Comparison of ENCODE assay signal across 8 mouse cellular contexts in genomic region chr5:108368446-108368845, GRCm38 (mm10). TPM values are rescaled to one million over a fixed set of nuclear protein-coding genes. Genes with fewer than 3 reads are reported as not detected.
DNase-seq lines count a peak whose midpoint lies in the region; ATAC-seq and TF ChIP-seq lines count a peak whose summit lies in the region.

No protein-coding gene starts in this region.

- 5% methylated on average over 6 of the region's 6 CpGs for WGBS in embryonic facial prominence, embryonic 13.5 days
- WGBS in hindbrain, postnatal 0 days: 3% methylated on average over 6 of the region's 6 CpGs

- no peak for TF ChIP-seq CTCF in layer of hippocampus, adult 2 months (conservative IDR thresholded peaks at IDR 0.05)
- TF ChIP-seq CTCF in hindbrain, postnatal 0 days (IDR thresholded peaks at IDR 0.05; ENCODE audit: low read depth): no peak

- H3K27ac ChIP-seq in layer of hippocampus, adult 2 months: peak overlapping the region; percentile 95
- H3K27ac ChIP-seq in embryonic facial prominence, embryonic 13.5 days: no peak overlapping the region
- H3K27ac ChIP-seq in hindbrain, postnatal 0 days: peak overlapping the region; percentile 32; the same call in 1 of the 2 replicates

- no peak for DNase-seq in layer of hippocampus, adult 2 months (ENCODE audit: low spot score in 2 of 2)
- DNase-seq in layer of hippocampus, adult 9-10 months (ENCODE audit: low spot score): no peak
- no peak for DNase-seq in hindbrain, postnatal 0 days (ENCODE audit: low spot score)
- no peak for DNase-seq in thymus, postnatal 10 days (ENCODE audit: low spot score in 2 of 2)
- no peak for DNase-seq in cerebellum, adult 9-10 months

- H3K79me2 ChIP-seq in myocyte (ENCODE audit: control insufficient read depth, insufficient read depth): no peaks in the 10 kb centered on the region

- no peak overlapping the region for H3K9ac ChIP-seq in embryonic facial prominence, embryonic 13.5 days
- H3K9ac ChIP-seq in hindbrain, postnatal 0 days (replicated peaks; ENCODE audit: low read length): peak overlapping the region; percentile 10; the same call in 1 of the 2 replicates

- TF ChIP-seq POLR2A in myocyte (IDR thresholded peaks at IDR 0.05; ENCODE audit: insufficient read length, low read depth): no peak

- no peak for ATAC-seq in embryonic facial prominence, embryonic 13.5 days (ENCODE audit: insufficient number of reproducible peaks, insufficient read depth, low FRiP score, low TSS enrichment, low read depth)
- peak; percentile 15 for ATAC-seq in hindbrain, postnatal 0 days
- no peak for ATAC-seq in granulocyte monocyte progenitor cell, adult 5-6 weeks (replicated peaks; ENCODE audit: poor library complexity, severe bottlenecking)

- peak overlapping the region; percentile 17 for H3ac ChIP-seq in myocyte (ENCODE audit: control insufficient read depth, insufficient read length)

- peaks cover 30% of the 10 kb centered on the region for H3K4me1 ChIP-seq in embryonic facial prominence, embryonic 13.5 days
- peaks cover 4% of the 10 kb centered on the region; the same call in 1 of the 2 replicates for H3K4me1 ChIP-seq in hindbrain, postnatal 0 days (ENCODE audit: insufficient read depth, low read length)

- H3K4me3 ChIP-seq in layer of hippocampus, adult 2 months: peak overlapping the region; percentile 77
- H3K4me3 ChIP-seq in embryonic facial prominence, embryonic 13.5 days: peak overlapping the region; percentile 56
- H3K4me3 ChIP-seq in hindbrain, postnatal 0 days (ENCODE audit: low read length): peak overlapping the region; percentile 72
- peak overlapping the region; percentile 10 for H3K4me3 ChIP-seq in myocyte

- H3K36me3 ChIP-seq in embryonic facial prominence, embryonic 13.5 days: no peaks in the 10 kb centered on the region
- no peaks in the 10 kb centered on the region for H3K36me3 ChIP-seq in hindbrain, postnatal 0 days (ENCODE audit: insufficient read depth, low read length)
- H3K36me3 ChIP-seq in myocyte (ENCODE audit: control insufficient read depth, insufficient read depth): no peaks in the 10 kb centered on the region

- no peaks in the 10 kb centered on the region for H3K9me3 ChIP-seq in embryonic facial prominence, embryonic 13.5 days
- H3K9me3 ChIP-seq in hindbrain, postnatal 0 days (ENCODE audit: low read length): no peaks in the 10 kb centered on the region

- peaks cover 98% of the 10 kb centered on the region for H3K27me3 ChIP-seq in embryonic facial prominence, embryonic 13.5 days
- H3K27me3 ChIP-seq in hindbrain, postnatal 0 days (ENCODE audit: insufficient read depth, low read length): peaks cover 43% of the 10 kb centered on the region
- peaks cover 43% of the 10 kb centered on the region for H3K27me3 ChIP-seq in myocyte (ENCODE audit: control insufficient read depth, insufficient read depth, insufficient read length)

- peak overlapping the region; percentile 96 for H3K4me2 ChIP-seq in embryonic facial prominence, embryonic 13.5 days
- H3K4me2 ChIP-seq in hindbrain, postnatal 0 days (ENCODE audit: low read depth, low read length): peak overlapping the region; percentile 88
- H3K4me2 ChIP-seq in myocyte (ENCODE audit: low read depth): peak overlapping the region; percentile 95

TF ChIP-seq in myocyte, 11 proteins besides CTCF, POLR2A, EP300 and RAD21:
- no peak for TF ChIP-seq CEBPB (IDR thresholded peaks at IDR 0.05; ENCODE audit: insufficient read depth, poor library complexity, severe bottlenecking)
- no peak for TF ChIP-seq TCF3 (IDR thresholded peaks at IDR 0.05; ENCODE audit: insufficient read length, low read depth)
- TF ChIP-seq MYOG (IDR thresholded peaks at IDR 0.05; ENCODE audit: control insufficient read depth in 1 of 3, insufficient read depth in 1 of 3, insufficient read length in 2 of 3, low read depth in 2 of 3): no peak
- TF ChIP-seq USF1 (IDR thresholded peaks at IDR 0.05; ENCODE audit: low read depth): no peak
- no peak for TF ChIP-seq TCF12 (IDR thresholded peaks at IDR 0.05; ENCODE audit: insufficient read depth, poor library complexity, severe bottlenecking)
- no peak for TF ChIP-seq POLR2AphosphoS2 (IDR thresholded peaks at IDR 0.05; ENCODE audit: insufficient read length, low read depth)
- TF ChIP-seq MYOD1 (IDR thresholded peaks at IDR 0.05; ENCODE audit: control insufficient read depth in 1 of 3, insufficient read length in 2 of 3, low read depth in 2 of 3): no peak
- TF ChIP-seq E2F4 (IDR thresholded peaks at IDR 0.05; ENCODE audit: insufficient read depth): no peak
- no peak for TF ChIP-seq REST (IDR thresholded peaks at IDR 0.05; ENCODE audit: insufficient read depth, insufficient read length)
- TF ChIP-seq MAX (IDR thresholded peaks at IDR 0.05; ENCODE audit: low read depth): no peak

RNA-seq across cellular contexts. Expression of gene Gm42517, which starts 0.7 kb away (rescaled TPM):
- 10 to 100 TPM; 55.6 to 57.4 TPM for total RNA-seq in layer of hippocampus, adult 2 months (2021)
- 0.11 TPM in 1 of 2 replicates, not detected in the other for polyA plus RNA-seq in embryonic facial prominence, embryonic 13.5 days (2015; fragmentation: Nextera tagmentation; extraction: Ambion mirVana)
- 93.4 and 97.0 TPM in 2 replicates for total RNA-seq in hindbrain, postnatal 0 days (2014; rRNA removed)
- 3.8 and 4.5 TPM in 2 replicates for polyA plus RNA-seq in hindbrain, postnatal 0 days (2015; fragmentation: Nextera tagmentation; extraction: Ambion mirVana)
- polyA plus RNA-seq in myocyte (2012; fragmentation: generic; extraction: Trizol): 1.1 TPM
- total RNA-seq in granulocyte monocyte progenitor cell, adult 5-6 weeks (2014; fragmentation: Nextera tagmentation): not detected in 2 replicates
- total RNA-seq in granulocyte monocyte progenitor cell, adult 5-6 weeks (2017): not detected in 2 replicates

RNA-seq across cellular contexts. Expression of gene Pde6b, which starts 19.7 kb away (rescaled TPM):
- under 1 TPM; 0.12 to 0.28 TPM for total RNA-seq in layer of hippocampus, adult 2 months (2021)
- 0.36 and 0.62 TPM in 2 replicates for polyA plus RNA-seq in embryonic facial prominence, embryonic 13.5 days (2015; fragmentation: Nextera tagmentation; extraction: Ambion mirVana)
- total RNA-seq in hindbrain, postnatal 0 days (2014; rRNA removed): not detected in 2 replicates
- polyA plus RNA-seq in hindbrain, postnatal 0 days (2015; fragmentation: Nextera tagmentation; extraction: Ambion mirVana): 0.14 and 0.26 TPM in 2 replicates
- 0.02 TPM for polyA plus RNA-seq in myocyte (2012; fragmentation: generic; extraction: Trizol)
- total RNA-seq in granulocyte monocyte progenitor cell, adult 5-6 weeks (2014; fragmentation: Nextera tagmentation): not detected in 2 replicates
- not detected in 2 replicates for total RNA-seq in granulocyte monocyte progenitor cell, adult 5-6 weeks (2017)

RNA-seq across cellular contexts. Expression of gene Pigg, which starts 56.0 kb away (rescaled TPM):
- 10 to 100 TPM; 10.1 to 11.5 TPM for total RNA-seq in layer of hippocampus, adult 2 months (2021)
- polyA plus RNA-seq in embryonic facial prominence, embryonic 13.5 days (2015; fragmentation: Nextera tagmentation; extraction: Ambion mirVana): 5.0 and 5.4 TPM in 2 replicates
- 4.9 and 7.2 TPM in 2 replicates for total RNA-seq in hindbrain, postnatal 0 days (2014; rRNA removed)
- polyA plus RNA-seq in hindbrain, postnatal 0 days (2015; fragmentation: Nextera tagmentation; extraction: Ambion mirVana): 2.2 and 2.5 TPM in 2 replicates
- 1.8 TPM for polyA plus RNA-seq in myocyte (2012; fragmentation: generic; extraction: Trizol)
- total RNA-seq in granulocyte monocyte progenitor cell, adult 5-6 weeks (2014; fragmentation: Nextera tagmentation): 5.6 and 7.7 TPM in 2 replicates
- 5.5 and 6.1 TPM in 2 replicates for total RNA-seq in granulocyte monocyte progenitor cell, adult 5-6 weeks (2017)

Comparison
In these comparisons a context has a peak if more than half of its experiments do, and no peak if none do; other contexts are left out.
1. H3K4me3 ChIP-seq: peak in every context shown above with its lines; median percentile 77 in layer of hippocampus, adult 2 months; 72 in hindbrain, postnatal 0 days; 56 in embryonic facial prominence, embryonic 13.5 days; 10 in myocyte.
2. RNA of gene Gm42517, which starts 0.7 kb away (total RNA-seq): 93.4 to 97.0 TPM in hindbrain, postnatal 0 days and 55.6 to 57.4 TPM in layer of hippocampus, adult 2 months; not detected in granulocyte monocyte progenitor cell, adult 5-6 weeks; every median in the first group is over 10 times any median in the second.
3. Peak in every context shown above with its lines, with median percentiles within 50 percentile points of each other: H3K4me2 ChIP-seq.